Mouse (Mus musculus): ENCODE measurements at regions not wholly inside any gene's neighbourhood (a gene's known extent, or its start where the extent isn't known, plus 50 kb on each side); places are given as distances from the start of the nearest gene placed in this dataset.
"Not testable (repeated sequence)": the region's sequence is repeated elsewhere in the genome, so short reads cannot be mapped to it uniquely, and the experiment has no call there.

DNA sequence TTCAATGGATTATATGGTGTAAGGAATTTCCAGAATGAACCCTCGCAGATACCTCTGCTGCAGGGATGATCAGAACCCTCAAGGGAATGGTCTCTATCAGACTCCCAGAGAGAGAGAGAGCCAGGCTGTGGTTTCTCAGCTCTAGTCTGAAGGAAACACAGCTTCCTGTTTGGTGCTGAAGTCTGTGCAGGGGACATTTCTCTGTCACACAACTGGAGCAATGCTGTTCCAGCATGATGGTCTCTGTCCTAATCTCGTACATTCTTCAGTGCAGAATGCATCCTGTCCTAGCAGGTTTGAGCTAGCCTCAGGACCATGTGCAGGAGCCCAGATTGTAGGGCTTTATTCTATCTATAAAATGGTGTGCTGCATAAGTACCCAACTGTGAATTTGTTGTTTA is 93.7 kb downstream of the E330034G19Rik start:
- not testable (repeated sequence) for TF ChIP-seq POLR2A (IDR thresholded peaks at IDR 0.05; ENCODE audit: insufficient read depth, low read depth, low read length); CTCF (IDR thresholded peaks at IDR 0.05)
